Mouse (Mus musculus) liver, postnatal 0 days (tissue): ENCODE measurements around the gene Spocd1. TPM values are rescaled to one million over a fixed set of nuclear protein-coding genes. Genes with fewer than 3 reads are reported as not detected.

Experiments used
- ATAC-seq: fragments of 200-750 bp; cut with Nextera tagmentation; 2 replicates; pipeline ENCODE4 v1.8.0; 2017; ENCODE audit warnings: mild to moderate bottlenecking, moderate library complexity
- DNase-seq: peaks from one replicate; pipeline ENCODE4 v3.0.0-alpha.2; 2016
- H3K27ac ChIP-seq: fragments of 300-500 bp; sonication (generic); 2 replicates; pipeline ENCODE4 v1.5.1; 2014; ENCODE audit warnings: antibody characterized with exemption, moderate library complexity, mild to moderate bottlenecking, low read depth
- H3K27me3 ChIP-seq: fragments of 300-500 bp; sonication (generic); 2 replicates; pipeline ENCODE4 v1.6.1; 2014; ENCODE audit warnings: low read length, control low read depth, mixed read lengths; ENCODE audit not compliant: insufficient read depth
- H3K36me3 ChIP-seq: fragments of 300-500 bp; sonication (generic); replicated peaks from 2 replicates; pipeline ENCODE4 v1.6.1; 2014; ENCODE audit warnings: mild to moderate bottlenecking, control low read depth, low read length, moderate library complexity, mixed read lengths; ENCODE audit not compliant: insufficient read depth
- H3K4me1 ChIP-seq: fragments of 300-500 bp; sonication (generic); 2 replicates; pipeline ENCODE4 v1.6.1; 2014; ENCODE audit warnings: antibody characterized with exemption, mild to moderate bottlenecking, control low read depth; ENCODE audit not compliant: insufficient read depth
- H3K4me2 ChIP-seq: fragments of 300-500 bp; sonication (generic); 2 replicates; pipeline ENCODE4 v1.6.1; 2014; ENCODE audit warnings: low read depth, mild to moderate bottlenecking, low read length, moderate library complexity, mixed read lengths
- H3K4me3 ChIP-seq: fragments of 300-500 bp; sonication (generic); 2 replicates; pipeline ENCODE4 v1.5.1; 2014; ENCODE audit warnings: low read depth, low read length
- H3K9ac ChIP-seq: fragments of 300-500 bp; sonication (generic); replicated peaks from 2 replicates; pipeline ENCODE4 v1.6.1; 2014; ENCODE audit warnings: mild to moderate bottlenecking, moderate library complexity
- H3K9me3 ChIP-seq: fragments of 300-500 bp; sonication (generic); 2 replicates; pipeline ENCODE4 v1.6.1; 2016; ENCODE audit warnings: mild to moderate bottlenecking, control low read depth, low read length, mixed read lengths
- CTCF ChIP-seq: sonication (generic); IDR thresholded peaks from 2 replicates; pipeline ENCODE4 v1.5.1; 2016; ENCODE audit warnings: antibody characterized with exemption, low read depth
- EP300 ChIP-seq: IDR thresholded peaks from 2 replicates; pipeline ENCODE4 v1.6.1; 2016; ENCODE audit warnings: antibody characterized with exemption, low read depth, mild to moderate bottlenecking
- WGBS: fragments of 180-500 bp; shearing (Covaris S2); extraction: QIAGEN DNeasy Blood & Tissue Kit; methylation state at CpG from one replicate; pipeline ENCODE4 v1.1.7; 2014; ENCODE audit not compliant: insufficient replicate concordance; 5-methylcytosine and 5-hydroxymethylcytosine counted together
- polyA plus RNA-seq: library from polyadenylated mRNA; unstranded; fragments of >200 nt; fragmentation: Nextera tagmentation; extraction: Ambion mirVana; gene quantifications from 2 replicates; pipeline ENCODE4 v1.2.1, GENCODE M21; 2015

The Spocd1 gene
- polyA plus RNA-seq, 1 experiment from 2014 or later: not detected

DNA sequence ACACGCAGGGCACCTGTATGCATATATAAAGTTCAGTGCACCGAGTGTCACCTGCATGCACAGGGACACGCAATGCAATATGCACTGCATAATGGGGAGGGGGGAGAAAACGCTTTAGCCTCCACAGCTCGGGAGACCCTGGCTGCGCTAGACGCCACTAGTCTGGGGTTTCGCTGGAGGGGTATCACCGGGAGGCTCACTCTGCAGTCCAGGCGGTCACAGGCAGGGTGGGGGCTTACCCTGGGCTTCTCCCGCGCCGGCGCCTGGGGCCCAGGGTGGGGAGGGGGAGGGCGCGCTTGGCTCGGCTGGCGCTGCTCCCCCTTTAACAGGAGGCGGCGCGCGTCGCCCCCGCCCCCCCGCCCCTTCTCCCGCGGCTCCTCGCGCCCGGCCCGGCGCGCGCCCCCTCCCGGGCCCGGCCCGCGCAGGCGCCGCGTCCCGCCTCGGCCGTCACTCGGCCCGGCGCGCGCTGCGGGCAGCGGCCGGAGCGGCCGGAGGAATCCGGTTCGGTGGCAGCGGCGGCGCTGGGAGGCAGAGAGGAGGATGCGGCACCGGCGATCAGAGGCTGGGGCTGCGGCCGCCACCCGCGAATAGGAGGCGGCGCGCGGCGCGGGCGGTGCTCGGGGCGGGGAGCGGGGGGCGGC lies 55.5 kb downstream of the Spocd1 start, which contains the start of gene Adgrb2:
TSS of gene Adgrb2 (plus strand) at position 450 of the 641 bp plus-strand sequence.
- Histone ChIP-seq H3K4me3 (peak within 1 kb of the TSS; percentile 40), H3K27me3 (peaks cover 84% of the 10 kb centered on the region), H3K4me2 (peak within 1 kb of the TSS; percentile 71), H3K36me3 (no peaks in the 10 kb centered on the region), H3K27ac (no peak within 1 kb of the TSS), H3K9ac (no peak within 1 kb of the TSS), H3K4me1 (peaks cover 15% of the 10 kb centered on the region), H3K9me3 (no peaks in the 10 kb centered on the region)
- no peak for TF ChIP-seq EP300
- no peak for TF ChIP-seq CTCF
- ATAC-seq (no peak), DNase-seq (no peak)
- WGBS: 2% methylated on average over 28 of the region's 77 CpGs

DNA sequence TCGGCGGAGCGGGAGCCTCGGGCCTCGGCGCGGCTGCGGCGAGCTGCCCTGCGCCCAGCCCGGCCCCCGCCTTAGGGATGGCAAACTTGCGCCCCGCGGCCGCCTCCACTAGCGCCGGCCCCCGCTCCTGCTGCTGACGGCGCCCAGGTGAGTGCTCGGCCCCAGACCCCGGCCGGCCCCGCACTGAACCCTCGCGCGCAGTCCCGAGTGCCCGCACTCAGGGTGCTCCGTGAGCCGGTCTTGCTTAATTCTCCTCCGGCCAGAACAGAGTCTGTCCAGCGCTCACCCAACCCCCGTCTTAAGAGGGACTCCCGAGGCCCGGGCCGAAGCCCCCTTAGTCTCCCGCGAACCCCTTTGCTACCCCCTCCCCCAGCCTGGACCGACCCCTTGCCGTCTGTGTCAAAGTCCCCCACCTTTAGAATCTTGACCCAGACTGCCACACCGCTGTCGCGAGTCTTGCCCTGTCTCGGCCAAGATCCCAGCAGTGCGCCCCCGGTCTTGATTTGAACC lies 56.2 kb downstream of the Spocd1 start:
- H3K4me2 ChIP-seq: peak overlapping the region; percentile 71
- H3K4me1 ChIP-seq: peaks cover 15% of the 10 kb centered on the region
- no peak for ATAC-seq
- TF ChIP-seq EP300 (no peak), CTCF (no peak)
- no peak overlapping the region for H3K9ac ChIP-seq
- WGBS: 3% methylated on average over 23 of the region's 48 CpGs
- H3K27ac ChIP-seq: no peak overlapping the region
- H3K4me3 ChIP-seq: peak overlapping the region; percentile 40
- no peaks in the 10 kb centered on the region for H3K36me3 ChIP-seq
- peaks cover 83% of the 10 kb centered on the region for H3K27me3 ChIP-seq
- H3K9me3 ChIP-seq: no peaks in the 10 kb centered on the region
- DNase-seq: no peak

DNA sequence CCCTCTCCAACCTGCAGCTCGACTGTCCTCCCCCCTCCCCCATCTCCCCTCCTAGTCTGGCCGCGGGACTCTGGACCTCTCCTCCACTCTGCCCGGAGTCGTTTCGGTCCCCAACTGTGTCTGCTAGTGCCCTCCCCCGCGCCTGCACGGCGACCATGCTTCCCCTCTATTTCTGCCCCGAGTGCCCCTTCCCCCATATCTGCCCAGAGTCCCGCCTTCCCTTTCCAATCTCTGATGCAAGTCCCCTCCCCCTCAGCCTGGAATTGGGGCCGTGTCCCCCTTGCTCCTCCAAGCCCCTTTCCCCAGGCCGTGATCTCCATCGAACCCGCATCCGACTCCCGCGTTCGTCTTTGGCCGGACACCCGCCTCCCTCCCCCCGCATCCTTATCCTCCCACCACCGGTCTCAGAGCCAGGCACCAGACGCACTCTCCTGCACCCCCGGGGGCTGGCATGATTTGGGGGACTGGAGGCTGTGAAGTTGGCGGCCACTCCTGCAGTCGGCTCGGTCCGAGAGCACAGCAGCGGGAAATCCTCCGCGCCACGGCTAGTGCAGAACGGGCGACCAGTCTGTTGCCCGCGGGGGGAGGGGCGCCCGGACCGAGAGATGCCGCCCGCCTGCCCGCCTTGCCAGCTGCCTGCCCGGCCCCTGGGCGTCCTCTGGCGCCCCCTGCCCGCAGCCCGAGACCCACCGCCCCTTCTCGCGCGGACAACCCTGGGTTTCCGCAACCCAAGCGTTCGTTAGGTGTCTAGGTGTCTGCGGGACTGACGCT lies 56.8 kb downstream of the Spocd1 start:
- Histone ChIP-seq H3K9me3 (no peaks in the 10 kb centered on the region), H3K4me3 (peak overlapping the region; percentile 40; the same call in 1 of the 2 replicates), H3K4me2 (peak overlapping the region; percentile 71), H3K27ac (no peak overlapping the region), H3K36me3 (no peaks in the 10 kb centered on the region), H3K9ac (no peak overlapping the region), H3K4me1 (peaks cover 15% of the 10 kb centered on the region), H3K27me3 (peaks cover 82% of the 10 kb centered on the region)
- peak; percentile 40 for DNase-seq
- 2% methylated on average over 56 of the region's 58 CpGs for WGBS
- ATAC-seq: no peak
- no peak for TF ChIP-seq EP300
- TF ChIP-seq CTCF: peak; percentile 38

DNA sequence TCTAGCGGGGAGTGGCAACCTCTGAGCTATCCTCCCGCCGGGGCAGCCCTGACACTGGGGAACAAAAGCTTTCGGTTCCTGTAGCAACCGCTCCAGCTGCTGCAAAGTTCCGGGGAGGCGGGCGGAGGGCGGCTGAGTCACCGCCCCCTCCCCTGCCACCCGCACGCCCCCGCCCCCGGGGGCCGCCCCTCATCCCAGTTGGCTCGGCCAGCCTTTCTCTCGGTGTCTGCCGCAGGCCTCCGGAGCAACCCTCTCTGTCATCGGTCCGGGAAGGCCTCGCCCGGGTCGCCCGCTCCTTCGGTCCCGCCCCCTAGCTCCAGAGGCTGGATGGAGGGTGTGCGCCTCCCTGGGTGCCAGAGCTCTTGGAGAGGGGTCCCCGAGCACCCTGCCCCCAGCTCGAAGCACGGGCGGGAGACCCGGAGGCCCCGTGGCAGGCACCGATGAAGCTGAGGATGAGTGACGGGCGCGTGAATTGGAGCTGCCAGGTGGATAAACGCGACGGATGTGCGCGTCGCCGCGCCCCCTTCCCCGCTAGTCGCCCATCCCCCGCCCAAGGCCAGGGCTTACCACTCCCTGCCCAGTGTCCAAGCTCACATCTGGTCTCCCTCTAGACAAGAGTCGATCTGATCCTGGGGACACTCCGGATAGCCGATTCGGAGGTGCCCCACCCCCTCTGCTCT lies 58.9 kb downstream of the Spocd1 start:
- Histone ChIP-seq H3K27ac (no peak overlapping the region), H3K27me3 (peaks cover 67% of the 10 kb centered on the region), H3K9ac (0 out of 2 replicates have a peak overlapping the region, but pooled peaks have one; percentile 11), H3K4me2 (peak overlapping the region; percentile 73), H3K4me1 (peaks cover 15% of the 10 kb centered on the region), H3K4me3 (peak overlapping the region; percentile 49), H3K36me3 (no peaks in the 10 kb centered on the region), H3K9me3 (no peaks in the 10 kb centered on the region)
- DNase-seq (peak; percentile 44), ATAC-seq (no peak)
- TF ChIP-seq CTCF (no peak), EP300 (no peak)
- 4% methylated on average over 48 of the region's 53 CpGs for WGBS

DNA sequence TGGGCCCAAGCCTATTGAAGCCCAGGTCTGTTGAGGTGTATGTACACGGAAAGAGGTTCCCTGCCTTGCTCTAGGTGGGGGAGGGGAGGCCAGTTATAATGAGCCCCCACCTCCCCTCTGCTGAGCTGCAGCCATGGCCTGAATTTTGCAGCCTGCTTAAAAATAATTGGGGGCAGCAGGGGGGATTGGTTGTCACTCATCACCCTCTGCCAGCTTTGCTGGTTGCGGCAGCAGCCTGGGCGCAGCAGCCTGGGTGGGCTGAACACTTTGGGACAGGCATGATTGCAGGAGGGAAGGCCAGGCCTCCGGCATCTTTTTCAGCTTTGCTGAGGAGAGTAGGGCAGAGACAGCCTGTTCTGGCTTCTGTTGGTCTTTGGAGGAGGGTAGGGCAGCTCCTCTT lies 60.9 kb downstream of the Spocd1 start:
- WGBS: 86% methylated on average over 4 of the region's 4 CpGs
- TF ChIP-seq CTCF (no peak), EP300 (no peak)
- no peaks in the 10 kb centered on the region for H3K36me3 ChIP-seq
- H3K9me3 ChIP-seq: no peaks in the 10 kb centered on the region
- no peak overlapping the region for H3K4me3 ChIP-seq
- H3K27ac ChIP-seq: no peak overlapping the region
- no peak for DNase-seq
- no peak overlapping the region for H3K9ac ChIP-seq
- peaks cover 51% of the 10 kb centered on the region for H3K27me3 ChIP-seq
- H3K4me1 ChIP-seq: peaks cover 15% of the 10 kb centered on the region
- H3K4me2 ChIP-seq: no peak overlapping the region
- ATAC-seq: no peak

DNA sequence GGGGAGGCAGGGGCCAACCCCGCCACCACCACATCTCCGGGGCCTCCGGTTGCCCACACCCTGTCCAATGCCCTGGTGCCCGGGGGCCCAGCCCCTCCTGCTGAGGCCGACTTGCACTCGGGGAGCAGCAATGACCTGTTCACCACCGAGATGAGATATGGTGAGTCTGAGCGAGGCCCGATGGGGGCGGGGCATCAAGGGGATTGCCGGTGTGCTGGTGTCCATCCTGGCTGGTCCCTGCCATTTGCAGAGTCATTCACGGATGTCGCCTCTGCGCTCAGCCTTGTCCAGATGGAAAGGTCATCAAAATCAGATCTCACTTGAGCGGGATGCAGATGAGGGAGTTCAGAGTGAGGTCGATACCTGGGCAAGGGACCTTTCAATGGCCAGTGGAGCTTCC lies 63.7 kb downstream of the Spocd1 start:
- H3K9ac ChIP-seq: no peak overlapping the region
- H3K4me2 ChIP-seq: no peak overlapping the region
- TF ChIP-seq CTCF (no peak), EP300 (no peak)
- WGBS: 72% methylated on average over 16 of the region's 16 CpGs
- H3K27me3 ChIP-seq: peaks cover 24% of the 10 kb centered on the region
- ATAC-seq (no peak), DNase-seq (no peak)
- H3K36me3 ChIP-seq: no peaks in the 10 kb centered on the region
- H3K27ac ChIP-seq: no peak overlapping the region
- H3K9me3 ChIP-seq: no peaks in the 10 kb centered on the region
- H3K4me1 ChIP-seq: peaks cover 4% of the 10 kb centered on the region; the same call in 1 of the 2 replicates
- H3K4me3 ChIP-seq: no peak overlapping the region
